Mouse (Mus musculus) kidney, adult 2 months (tissue): Measurements from ENCODE around the gene Cyb5b. TPM values are rescaled to one million over a fixed set of nuclear protein-coding genes. Genes with fewer than 3 reads are reported as not detected.

Experiments
- DNase-seq: peaks from one replicate; pipeline ENCODE4 v3.0.0; 2021
- H3K27ac ChIP-seq: fragments of 200-500 bp; 2 replicates; pipeline ENCODE4 v1.5.1; 2012; ENCODE audit warnings: low read depth, low read length, control low read depth, inconsistent platforms; ENCODE audit not compliant: insufficient read depth
- H3K27me3 ChIP-seq: fragments of 200-500 bp; replicated peaks from 2 replicates; pipeline ENCODE4 v1.6.1; 2012; ENCODE audit warnings: mild to moderate bottlenecking, moderate library complexity, low read length, inconsistent platforms; ENCODE audit not compliant: control insufficient read depth, insufficient read depth
- H3K36me3 ChIP-seq: fragments of 200-500 bp; 2 replicates; pipeline ENCODE4 v1.6.1; 2012; ENCODE audit warnings: mild to moderate bottlenecking, moderate library complexity, low read length, inconsistent platforms; ENCODE audit not compliant: control insufficient read depth, insufficient read depth
- H3K4me1 ChIP-seq: fragments of 200-500 bp; 2 replicates; pipeline ENCODE4 v1.6.1; 2011; ENCODE audit warnings: low read length; ENCODE audit not compliant: control insufficient read depth, insufficient read depth
- H3K4me3 ChIP-seq: fragments of 200-500 bp; 2 replicates; pipeline ENCODE4 v1.5.1; 2011; ENCODE audit warnings: mild to moderate bottlenecking, low read depth, low read length, control low read depth; ENCODE audit not compliant: insufficient read depth
- CTCF ChIP-seq: fragments of 200-500 bp; conservative IDR thresholded peaks from 2 replicates; pipeline ENCODE4 v1.5.1; 2011; ENCODE audit warnings: low read depth, mild to moderate bottlenecking, control low read depth, low read length, moderate library complexity, mixed read lengths; ENCODE audit not compliant: insufficient read depth, insufficient read length
- POLR2A ChIP-seq: fragments of 200-500 bp; IDR thresholded peaks from one replicate; pipeline ENCODE4 v1.6.1; 2011; ENCODE audit warnings: low read depth, low read length, control low read depth
- WGBS: fragments of 180-500 bp; shearing (Covaris S2); methylation state at CpG from one replicate; pipeline ENCODE4 v1.1.7; 2018; 5-methylcytosine and 5-hydroxymethylcytosine counted together
- polyA plus RNA-seq: library from polyadenylated mRNA; depleted of rRNA; stranded (reverse); fragments of >200 nt; gene quantifications from 2 replicates; pipeline ENCODE4 v1.2.3, GENCODE M21; 2012

The Cyb5b gene
- polyA plus RNA-seq, 1 experiment: 203 TPM

DNA sequence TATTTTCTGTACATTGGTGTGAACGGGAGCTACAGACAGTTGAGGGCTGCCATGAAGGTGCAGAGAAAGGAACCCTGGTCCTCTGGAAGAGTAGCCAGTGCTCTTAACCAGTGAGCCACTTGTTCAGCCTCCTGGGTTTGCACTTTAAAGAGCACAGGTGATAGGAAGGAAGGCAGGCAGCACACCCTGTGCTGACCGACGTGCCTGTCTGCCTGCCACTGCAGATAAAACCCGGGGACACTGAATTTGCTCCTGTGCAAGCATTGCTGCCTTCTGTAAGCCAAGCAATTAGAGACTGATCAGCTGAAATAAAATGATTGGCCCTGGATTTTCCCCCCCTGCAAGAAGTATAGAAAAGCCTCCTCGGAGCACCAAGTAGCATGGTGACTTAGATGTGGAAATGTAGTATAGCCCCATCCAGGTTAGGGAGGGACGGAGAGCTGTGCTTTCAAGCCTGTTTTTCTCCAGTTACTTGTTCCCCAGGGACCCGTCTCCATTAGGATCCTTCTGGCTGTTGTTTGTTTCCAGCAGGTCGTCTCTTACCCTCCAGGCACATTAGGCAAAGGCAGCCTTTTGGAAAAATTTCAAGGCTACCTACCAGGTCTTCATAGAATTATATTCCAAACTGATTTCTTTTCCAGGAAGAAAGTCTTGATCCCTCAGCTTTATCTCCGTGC lies 22.7 kb downstream of the Cyb5b start:
- Histone ChIP-seq H3K27ac (peak overlapping the region; percentile 59; the same call in 1 of the 2 replicates), H3K27me3 (no peaks in the 10 kb centered on the region), H3K4me1 (peaks cover 3% of the 10 kb centered on the region; the same call in 1 of the 2 replicates), H3K36me3 (peaks cover 15% of the 10 kb centered on the region), H3K4me3 (no peak overlapping the region)
- no peak for DNase-seq
- no peak for TF ChIP-seq POLR2A
- TF ChIP-seq CTCF: no peak
- WGBS: 59% methylated on average over 9 of the region's 9 CpGs

DNA sequence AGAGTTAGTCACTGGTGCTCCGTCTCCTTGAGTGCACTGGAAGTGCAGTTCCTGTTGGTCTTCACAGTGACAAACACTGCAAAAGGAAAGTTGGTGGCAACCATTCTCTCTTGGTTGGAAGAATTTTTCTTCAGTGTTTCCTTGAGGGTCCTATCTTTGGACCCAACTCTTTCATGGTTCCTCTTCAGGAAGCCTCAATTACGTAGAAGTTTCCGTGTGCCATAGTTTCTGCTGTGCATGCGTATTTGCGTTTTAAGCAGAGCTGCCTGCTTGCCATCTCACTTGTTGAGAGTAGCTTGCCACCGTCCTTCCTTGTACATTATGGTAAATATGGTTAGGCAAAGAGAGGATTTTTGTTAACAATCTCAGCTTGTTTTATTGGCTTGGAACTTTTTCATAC lies 30.7 kb downstream of the Cyb5b start:
- Histone ChIP-seq H3K36me3 (peaks cover 22% of the 10 kb centered on the region), H3K27me3 (no peaks in the 10 kb centered on the region), H3K27ac (no peak overlapping the region), H3K4me3 (no peak overlapping the region), H3K4me1 (no peaks in the 10 kb centered on the region)
- WGBS: 92% methylated on average over 6 of the region's 6 CpGs
- no peak for DNase-seq
- TF ChIP-seq POLR2A (no peak), CTCF (no peak)

DNA sequence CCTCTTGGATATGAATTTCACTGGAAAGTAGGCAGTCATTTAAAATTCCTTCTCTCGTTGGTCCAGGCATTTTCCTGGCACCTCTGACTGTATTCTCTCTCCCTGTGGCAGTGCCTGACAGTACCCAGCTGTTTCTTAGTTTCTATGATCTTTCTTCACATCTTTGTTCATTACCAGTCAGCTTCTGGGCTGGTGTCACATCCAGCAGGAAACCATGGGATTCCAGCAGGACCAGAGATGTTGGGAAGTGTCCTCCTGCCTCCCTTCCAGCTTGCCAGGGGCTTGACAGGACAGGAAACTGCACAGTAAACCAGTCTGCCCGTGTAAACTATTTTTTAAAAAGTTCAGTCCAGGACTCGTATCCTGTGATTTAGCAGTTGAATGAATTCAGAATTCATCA lies 34.6 kb downstream of the Cyb5b start:
- Histone ChIP-seq H3K27ac (no peak overlapping the region), H3K4me3 (no peak overlapping the region), H3K36me3 (peaks cover 4% of the 10 kb centered on the region), H3K4me1 (no peaks in the 10 kb centered on the region), H3K27me3 (no peaks in the 10 kb centered on the region)
- no peak for TF ChIP-seq POLR2A
- TF ChIP-seq CTCF: no peak
- 36% methylated on average over 3 of the region's 3 CpGs for WGBS
- DNase-seq: peak; percentile 69

DNA sequence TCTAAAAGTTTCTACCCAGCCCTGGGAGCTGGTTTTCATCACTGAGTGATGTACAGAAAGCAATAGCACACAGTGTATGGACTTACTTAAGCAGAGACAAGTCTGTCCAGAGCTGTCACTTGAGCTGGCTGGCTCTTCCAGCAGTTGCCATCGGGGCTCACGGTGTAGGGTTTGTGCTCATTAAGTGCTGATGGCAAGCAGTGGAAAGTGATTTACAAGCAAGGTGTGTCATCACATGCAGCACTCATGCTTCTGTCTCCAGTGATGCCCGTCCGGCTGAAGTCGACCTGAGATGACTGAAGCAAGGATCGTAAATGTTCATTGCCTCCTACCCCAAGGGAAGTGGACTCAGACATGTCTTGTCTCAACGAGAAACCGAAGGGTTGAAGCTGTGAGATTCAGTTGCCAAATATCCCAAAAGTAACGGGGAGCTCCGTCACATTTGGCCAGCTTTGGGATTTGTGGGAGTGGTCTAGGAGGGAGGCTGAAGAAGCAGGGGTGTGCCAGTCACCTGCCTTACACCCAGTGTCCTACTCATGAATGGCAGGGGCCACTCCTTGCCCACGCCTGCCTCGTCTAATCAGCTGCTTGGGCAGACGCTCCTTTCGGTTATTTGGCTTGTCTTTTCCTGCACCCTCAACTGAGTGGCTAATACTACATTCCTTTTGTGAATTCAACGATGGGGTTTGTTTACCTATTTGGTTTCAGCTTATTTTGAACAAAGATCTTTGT lies 36.4 kb downstream of the Cyb5b start:
- H3K36me3 ChIP-seq: peaks cover 4% of the 10 kb centered on the region
- no peak for TF ChIP-seq POLR2A
- no peak for TF ChIP-seq CTCF
- H3K27ac ChIP-seq: no peak overlapping the region
- no peaks in the 10 kb centered on the region for H3K4me1 ChIP-seq
- no peak for DNase-seq
- H3K4me3 ChIP-seq: no peak overlapping the region
- 49% methylated on average over 15 of the region's 15 CpGs for WGBS
- no peaks in the 10 kb centered on the region for H3K27me3 ChIP-seq

DNA sequence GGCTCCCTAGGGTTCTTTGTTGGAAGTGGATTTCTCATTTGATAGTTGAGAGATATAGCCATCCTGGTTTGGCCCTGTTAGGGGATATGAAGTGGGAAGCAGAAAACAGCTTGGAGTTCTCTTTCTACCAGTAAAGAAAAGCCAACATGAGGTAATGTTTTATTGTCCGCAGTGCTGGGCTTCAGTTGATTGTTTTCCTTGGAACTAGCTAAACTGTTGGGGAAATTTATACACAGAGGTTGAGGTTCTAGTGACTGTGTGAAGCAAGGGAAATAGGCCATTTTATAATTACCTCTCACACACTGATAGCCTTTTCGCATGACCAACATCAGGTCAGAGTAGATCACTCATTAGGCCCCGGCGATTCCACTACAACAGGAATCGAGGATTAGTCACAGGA lies 37.2 kb downstream of the Cyb5b start:
- DNase-seq: no peak
- peak overlapping the region; percentile 42; the same call in 1 of the 2 replicates for H3K27ac ChIP-seq
- TF ChIP-seq CTCF: no peak
- no peak for TF ChIP-seq POLR2A

DNA sequence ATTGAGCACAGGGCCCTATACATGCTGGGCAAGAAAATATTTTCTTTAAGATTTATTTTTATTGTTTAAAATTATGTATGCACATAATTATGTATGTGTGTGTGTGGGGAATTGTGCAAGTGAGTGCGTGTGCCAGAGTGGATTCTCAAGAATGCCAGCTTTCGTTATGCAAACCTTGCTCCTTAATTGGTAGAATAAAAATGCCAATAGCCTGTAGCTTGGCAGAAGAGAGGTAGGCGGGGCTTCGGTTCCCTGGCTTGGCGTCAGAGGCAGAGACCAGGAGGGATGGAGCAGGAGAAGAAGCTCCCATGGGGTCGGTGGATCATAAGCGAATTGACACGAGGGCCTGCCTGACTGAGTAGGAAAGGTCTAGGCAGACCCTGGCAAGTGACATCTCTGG lies 42.2 kb downstream of the Cyb5b start:
- WGBS: 67% methylated on average over 8 of the region's 8 CpGs
- H3K27me3 ChIP-seq: no peaks in the 10 kb centered on the region
- DNase-seq: no peak
- H3K27ac ChIP-seq: no peak overlapping the region
- TF ChIP-seq CTCF: no peak
- no peak for TF ChIP-seq POLR2A
- H3K4me3 ChIP-seq: no peak overlapping the region
- no peaks in the 10 kb centered on the region for H3K36me3 ChIP-seq
- H3K4me1 ChIP-seq: no peaks in the 10 kb centered on the region

More for the DNA sequence above, 37.2 kb downstream of the Cyb5b start:
- H3K36me3 ChIP-seq: peaks cover 4% of the 10 kb centered on the region
- H3K4me1 ChIP-seq: no peaks in the 10 kb centered on the region
- no peaks in the 10 kb centered on the region for H3K27me3 ChIP-seq
- H3K4me3 ChIP-seq: no peak overlapping the region
- 53% methylated on average over 5 of the region's 5 CpGs for WGBS

DNA sequence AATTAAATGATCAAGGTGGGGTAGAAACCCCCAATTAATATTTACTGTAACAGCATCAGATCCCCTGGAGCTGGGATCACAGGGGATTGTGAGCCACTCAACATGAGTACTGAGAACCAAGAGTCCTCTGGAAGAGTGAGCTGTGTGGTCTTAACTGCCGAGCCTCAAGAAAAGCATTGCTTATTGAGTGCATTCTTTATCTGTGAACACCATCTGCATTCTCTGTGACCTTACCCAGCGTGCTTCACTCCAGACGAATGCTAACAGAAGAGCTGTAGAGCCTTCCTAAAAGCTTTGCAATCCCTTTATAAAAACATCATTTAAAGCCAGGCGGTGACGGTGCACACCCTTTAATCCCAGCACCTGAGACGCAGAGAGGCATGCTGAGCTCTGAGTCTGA lies 42.9 kb downstream of the Cyb5b start:
- 81% methylated on average over 6 of the region's 6 CpGs for WGBS
- TF ChIP-seq POLR2A: no peak
- TF ChIP-seq CTCF: no peak
- Histone ChIP-seq H3K4me1 (no peaks in the 10 kb centered on the region; the same call in 1 of the 2 replicates), H3K27ac (no peak overlapping the region), H3K36me3 (no peaks in the 10 kb centered on the region), H3K4me3 (no peak overlapping the region), H3K27me3 (no peaks in the 10 kb centered on the region)
- no peak for DNase-seq
